Mouse (Mus musculus) ES-Bruce4 (cell line): ENCODE measurements around the gene Plekhg6. TPM values are rescaled to one million over a fixed set of nuclear protein-coding genes. Genes with fewer than 3 reads are reported as not detected.

Experiments
- H3K27ac ChIP-seq: 2 replicates; pipeline ENCODE4 v1.5.1; 2012; ENCODE audit warnings: low read length, inconsistent platforms; ENCODE audit not compliant: insufficient read depth
- H3K27me3 ChIP-seq: 2 replicates; pipeline ENCODE4 v1.6.1; 2012; ENCODE audit warnings: mild to moderate bottlenecking, low read length, inconsistent platforms; ENCODE audit not compliant: control insufficient read depth, poor library complexity, insufficient read depth, severe bottlenecking
- H3K36me3 ChIP-seq: 2 replicates; pipeline ENCODE4 v1.6.1; 2012; ENCODE audit warnings: inconsistent platforms, mild to moderate bottlenecking, low read length, moderate library complexity; ENCODE audit not compliant: control insufficient read depth, poor library complexity, insufficient read depth, severe bottlenecking
- H3K4me1 ChIP-seq: one replicate; pipeline ENCODE4 v1.8.1; 2011; ENCODE audit warnings: low read length; ENCODE audit not compliant: control insufficient read depth, insufficient read depth
- H3K4me3 ChIP-seq: 2 replicates; pipeline ENCODE4 v1.5.1; 2011; ENCODE audit warnings: low read depth, mild to moderate bottlenecking, low read length
- H3K9ac ChIP-seq: 2 replicates; pipeline ENCODE4 v1.6.1; 2012; ENCODE audit warnings: low read depth, mild to moderate bottlenecking, inconsistent platforms; ENCODE audit not compliant: poor library complexity, severe bottlenecking
- H3K9me3 ChIP-seq: replicated peaks from 2 replicates; pipeline ENCODE4 v1.6.1; 2012; ENCODE audit warnings: mild to moderate bottlenecking, low read length, inconsistent platforms; ENCODE audit not compliant: control insufficient read depth, poor library complexity, insufficient read depth, severe bottlenecking
- CTCF ChIP-seq: IDR thresholded peaks from one replicate; pipeline ENCODE4 v1.8.1; 2011; ENCODE audit warnings: low read depth, low read length
- EP300 ChIP-seq: IDR thresholded peaks from 2 replicates; pipeline ENCODE4 v1.6.1; 2011; ENCODE audit warnings: low read depth, low read length; ENCODE audit not compliant: insufficient read depth
- POLR2A ChIP-seq: IDR thresholded peaks from one replicate; pipeline ENCODE4 v1.8.1; 2011; ENCODE audit warnings: low read length; ENCODE audit not compliant: insufficient read depth
- polyA plus RNA-seq: library from polyadenylated mRNA; stranded (reverse); fragments of >200 nt; gene quantifications from 2 replicates; pipeline ENCODE4 v1.2.4, GENCODE M21; 2011; ENCODE audit warnings: low read depth; ENCODE audit not compliant: missing spikeins, insufficient read depth, insufficient read length

Gene Plekhg6
- polyA plus RNA-seq, 1 experiment: 2.5 TPM

DNA sequence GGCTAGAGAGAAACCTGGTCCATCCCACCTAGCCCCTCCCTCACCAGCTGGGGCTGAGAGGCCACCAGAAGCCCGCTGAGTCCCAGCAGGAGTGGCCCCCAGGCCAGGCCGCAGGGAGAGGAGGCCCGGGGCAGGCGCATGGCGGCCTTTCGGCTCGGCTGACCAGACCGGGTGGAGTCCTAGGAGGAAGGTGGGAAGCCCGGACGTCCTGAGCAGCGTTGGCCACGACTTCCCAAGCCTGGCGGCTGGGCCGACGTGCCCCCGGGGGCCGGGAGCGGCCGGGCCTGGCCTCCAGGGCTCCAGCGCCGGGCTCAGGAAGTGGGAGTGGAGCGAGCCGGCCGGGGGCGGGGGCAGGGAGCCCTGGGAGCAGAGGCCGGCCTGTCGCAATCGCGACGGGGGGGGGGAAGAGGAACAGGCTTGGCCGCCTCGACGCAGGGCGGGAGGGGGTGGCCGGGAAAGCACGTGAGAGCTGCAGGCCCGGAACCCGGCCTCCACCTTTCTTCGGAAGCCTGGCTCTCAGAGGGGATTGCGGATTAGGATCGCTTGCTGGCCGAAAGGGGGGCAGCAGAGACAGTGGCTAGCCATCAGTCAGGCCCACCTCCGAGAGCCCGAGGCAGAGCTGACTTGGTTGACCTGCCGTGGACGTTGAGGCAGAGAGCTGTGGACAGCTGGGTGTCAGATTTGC, 66.9 kb downstream of the Plekhg6 start, which contains the start of gene Ltbr:
Gene Ltbr (minus strand): TSS at position 340 of the 685 bp plus-strand sequence.
- Histone ChIP-seq H3K9ac (peak within 1 kb of the TSS; percentile 45), H3K4me3 (peak within 1 kb of the TSS; percentile 27), H3K36me3 (no peaks in the 10 kb centered on the region), H3K9me3 (no peaks in the 10 kb centered on the region), H3K27ac (no peak within 1 kb of the TSS), H3K27me3 (no peaks in the 10 kb centered on the region), H3K4me1 (peaks cover 5% of the 10 kb centered on the region)
- TF ChIP-seq POLR2A: no peak
- TF ChIP-seq EP300: no peak
- no peak for TF ChIP-seq CTCF

Other genes with a start within 250 kb of the Plekhg6 start
- 75.1 and 78.4 TPM in 2 replicates for gene Nop2, start 248.9 kb downstream of the Plekhg6 start, polyA plus RNA-seq
- gene Iffo1, start 235.6 kb downstream of the Plekhg6 start, polyA plus RNA-seq: 8.3 and 9.9 TPM in 2 replicates
- gene Gapdh, start 214.3 kb downstream of the Plekhg6 start, polyA plus RNA-seq: 933 and 990 TPM in 2 replicates
- gene Ncapd2, start 189.1 kb downstream of the Plekhg6 start, polyA plus RNA-seq: 383 and 401 TPM in 2 replicates
- gene Mrpl51, start 189.0 kb downstream of the Plekhg6 start, polyA plus RNA-seq: 113 TPM in 2 replicates
- gene Vamp1, start 165.2 kb downstream of the Plekhg6 start, polyA plus RNA-seq: 9.4 and 14.3 TPM in 2 replicates
- 2.1 and 3.9 TPM in 2 replicates for gene Tapbpl, start 148.9 kb downstream of the Plekhg6 start, polyA plus RNA-seq
- gene Cd27, start 143.8 kb downstream of the Plekhg6 start, polyA plus RNA-seq: not detected in 2 replicates
- 2.2 and 3.6 TPM in 2 replicates for gene Tuba3a, start 94.8 kb downstream of the Plekhg6 start, polyA plus RNA-seq
- gene Ltbr, start 66.9 kb downstream of the Plekhg6 start, polyA plus RNA-seq: 8.0 and 9.5 TPM in 2 replicates
- gene Scnn1a, start 60.1 kb downstream of the Plekhg6 start, polyA plus RNA-seq: 2.0 and 2.3 TPM in 2 replicates
- 13.1 and 19.8 TPM in 2 replicates for gene Tnfrsf1a, start 31.4 kb downstream of the Plekhg6 start, polyA plus RNA-seq
- 417 and 439 TPM in 2 replicates for gene Cd9, start 114.0 kb upstream of the Plekhg6 start, polyA plus RNA-seq
- gene Vwf, start 166.0 kb upstream of the Plekhg6 start, polyA plus RNA-seq: 2.7 and 3.2 TPM in 2 replicates